Mouse (Mus musculus) thymus, adult 2 months (tissue): ENCODE measurements around the gene Dedd2. TPM values are rescaled to one million over a fixed set of nuclear protein-coding genes. Genes with fewer than 3 reads are reported as not detected.

ENCODE experiments used
- DNase-seq: peaks from one replicate; pipeline ENCODE4 v3.0.0; 2021
- H3K27ac ChIP-seq: fragments of 200-500 bp; 2 replicates; pipeline ENCODE4 v1.5.1; 2012; ENCODE audit warnings: low read length, control low read depth; ENCODE audit not compliant: control insufficient read depth, insufficient read depth
- H3K27me3 ChIP-seq: fragments of 200-500 bp; 2 replicates; pipeline ENCODE4 v1.6.1; 2012; ENCODE audit warnings: mild to moderate bottlenecking, low read length, moderate library complexity, mixed read lengths; ENCODE audit not compliant: control insufficient read depth, insufficient read depth
- H3K36me3 ChIP-seq: fragments of 200-500 bp; 2 replicates; pipeline ENCODE4 v1.6.1; 2012; ENCODE audit warnings: mild to moderate bottlenecking, low read length, moderate library complexity; ENCODE audit not compliant: control insufficient read depth, insufficient read depth
- H3K4me1 ChIP-seq: fragments of 200-500 bp; replicated peaks from 2 replicates; pipeline ENCODE4 v1.6.1; 2012; ENCODE audit warnings: low read length; ENCODE audit not compliant: control insufficient read depth, insufficient read depth
- H3K4me3 ChIP-seq: fragments of 200-500 bp; 2 replicates; pipeline ENCODE4 v1.5.1; 2012; ENCODE audit warnings: mild to moderate bottlenecking, low read length, control low read depth, moderate library complexity; ENCODE audit not compliant: control insufficient read depth, insufficient read depth
- CTCF ChIP-seq: fragments of 200-500 bp; IDR thresholded peaks from 2 replicates; pipeline ENCODE4 v1.5.1; 2012; ENCODE audit warnings: mild to moderate bottlenecking, control low read depth, low read length, moderate library complexity, borderline replicate concordance; ENCODE audit not compliant: control insufficient read depth, poor library complexity, insufficient read depth; ENCODE audit errors: extremely low read depth
- POLR2A ChIP-seq: fragments of 200-500 bp; IDR thresholded peaks from 2 replicates; pipeline ENCODE4 v1.6.1; 2012; ENCODE audit warnings: mild to moderate bottlenecking, low read length, control low read depth, moderate library complexity; ENCODE audit not compliant: control insufficient read depth, poor library complexity, insufficient read depth; ENCODE audit errors: extremely low read depth
- WGBS: fragments of 180-500 bp; shearing (Covaris S2); methylation state at CpG from one replicate; pipeline ENCODE4 v1.1.7; 2018; 5-methylcytosine and 5-hydroxymethylcytosine counted together
- polyA plus RNA-seq: library from polyadenylated mRNA; depleted of rRNA; stranded (reverse); fragments of >200 nt; gene quantifications from 2 replicates; pipeline ENCODE4 v1.2.3, GENCODE M21; 2012

The Dedd2 gene
- polyA plus RNA-seq, 1 experiment: 102 TPM

- H3K27me3 ChIP-seq: no peaks in the 10 kb centered on the region
- no peak overlapping the region for H3K27ac ChIP-seq
- no peak overlapping the region for H3K4me3 ChIP-seq
- no peaks in the 10 kb centered on the region for H3K36me3 ChIP-seq
- peaks cover 34% of the 10 kb centered on the region for H3K4me1 ChIP-seq
- 53% methylated on average over 20 of the region's 20 CpGs for WGBS
- no peak for TF ChIP-seq CTCF
- no peak for TF ChIP-seq POLR2A
- no peak for DNase-seq
Measured at GRCm38 (mm10) chr7:25246079-25246758, 25.8 kb upstream of the Dedd2 start.

- 96% methylated on average over 30 of the region's 30 CpGs for WGBS
- Histone ChIP-seq H3K36me3 (no peaks in the 10 kb centered on the region), H3K4me3 (no peak overlapping the region), H3K4me1 (peaks cover 30% of the 10 kb centered on the region), H3K27ac (no peak overlapping the region), H3K27me3 (no peaks in the 10 kb centered on the region)
- TF ChIP-seq CTCF (no peak), POLR2A (no peak)
- no peak for DNase-seq
Measured at GRCm38 (mm10) chr7:25244562-25245369, 24.4 kb upstream of the Dedd2 start.

- no peaks in the 10 kb centered on the region for H3K27me3 ChIP-seq
- WGBS: 93% methylated on average over 4 of the region's 4 CpGs
- TF ChIP-seq POLR2A (no peak), CTCF (no peak)
- H3K36me3 ChIP-seq: no peaks in the 10 kb centered on the region
- no peak for DNase-seq
- no peak overlapping the region for H3K27ac ChIP-seq
- H3K4me1 ChIP-seq: peaks cover 25% of the 10 kb centered on the region
- H3K4me3 ChIP-seq: no peak overlapping the region
Measured at GRCm38 (mm10) chr7:25243361-25243760, 22.9 kb upstream of the Dedd2 start.

- 65% methylated on average over 2 of the region's 2 CpGs for WGBS
- no peak for DNase-seq
- no peak for TF ChIP-seq POLR2A
- no peak for TF ChIP-seq CTCF
Measured at GRCm38 (mm10) chr7:25241062-25241461, 20.6 kb upstream of the Dedd2 start.

GRCm38 (mm10) chr7:25240631-25241030, 20.2 kb upstream of the Dedd2 start:
- WGBS: 93% methylated on average over 7 of the region's 7 CpGs

More at GRCm38 (mm10) chr7:25241062-25241461, 20.6 kb upstream of the Dedd2 start:
- Histone ChIP-seq H3K27me3 (no peaks in the 10 kb centered on the region), H3K4me1 (peaks cover 5% of the 10 kb centered on the region), H3K36me3 (no peaks in the 10 kb centered on the region), H3K27ac (no peak overlapping the region), H3K4me3 (no peak overlapping the region)

GRCm38 (mm10) chr7:25238829-25239623, 18.6 kb upstream of the Dedd2 start:
- peak; percentile 55; the same call in 1 of the 2 replicates for TF ChIP-seq POLR2A
- peak; percentile 63; the same call in 1 of the 2 replicates for TF ChIP-seq CTCF
- Histone ChIP-seq H3K36me3 (no peaks in the 10 kb centered on the region), H3K4me3 (peak overlapping the region; percentile 32), H3K4me1 (peaks cover 23% of the 10 kb centered on the region), H3K27me3 (no peaks in the 10 kb centered on the region), H3K27ac (peak overlapping the region; percentile 59)
- peak; percentile 84 for DNase-seq
- WGBS: 2% methylated on average over 30 of the region's 30 CpGs

More at GRCm38 (mm10) chr7:25240631-25241030, 20.2 kb upstream of the Dedd2 start:
- Histone ChIP-seq H3K27ac (no peak overlapping the region), H3K4me3 (no peak overlapping the region), H3K27me3 (no peaks in the 10 kb centered on the region), H3K36me3 (no peaks in the 10 kb centered on the region), H3K4me1 (peaks cover 8% of the 10 kb centered on the region)
- no peak for DNase-seq
- TF ChIP-seq CTCF (no peak), POLR2A (no peak)
